Mouse (Mus musculus) small intestine, adult 2 months (tissue): ENCODE measurements around the gene Tmem260. TPM values are rescaled to one million over a fixed set of nuclear protein-coding genes. Genes with fewer than 3 reads are reported as not detected.

Experiments
- H3K27ac ChIP-seq: fragments of 200-500 bp; 2 replicates; pipeline ENCODE4 v1.5.1; 2012; ENCODE audit warnings: low read depth, low read length, control low read depth, inconsistent platforms; ENCODE audit not compliant: insufficient read depth
- H3K27me3 ChIP-seq: fragments of 200-500 bp; 2 replicates; pipeline ENCODE4 v1.6.1; 2012; ENCODE audit warnings: mild to moderate bottlenecking, moderate library complexity, low read length, inconsistent platforms; ENCODE audit not compliant: control insufficient read depth, insufficient read depth
- H3K36me3 ChIP-seq: fragments of 200-500 bp; 2 replicates; pipeline ENCODE4 v1.6.1; 2012; ENCODE audit warnings: mild to moderate bottlenecking, low read length, control low read depth, inconsistent platforms; ENCODE audit not compliant: control insufficient read depth, insufficient read depth
- H3K4me1 ChIP-seq: fragments of 200-500 bp; 2 replicates; pipeline ENCODE4 v1.6.1; 2012; ENCODE audit warnings: low read length, inconsistent platforms, mixed read lengths; ENCODE audit not compliant: control insufficient read depth, insufficient read depth, insufficient read length
- H3K4me3 ChIP-seq: fragments of 200-500 bp; 2 replicates; pipeline ENCODE4 v1.5.1; 2012; ENCODE audit warnings: low read depth, mild to moderate bottlenecking, control low read depth, inconsistent platforms, low read length, moderate library complexity
- CTCF ChIP-seq: fragments of 200-500 bp; IDR thresholded peaks from 2 replicates; pipeline ENCODE4 v1.5.1; 2012; ENCODE audit warnings: low read depth, mild to moderate bottlenecking, control low read depth, inconsistent platforms, low read length, moderate library complexity, mixed read lengths; ENCODE audit not compliant: insufficient replicate concordance, insufficient read length; ENCODE audit errors: extremely low read depth
- POLR2A ChIP-seq: fragments of 200-500 bp; IDR thresholded peaks from 2 replicates; pipeline ENCODE4 v1.6.1; 2012; ENCODE audit warnings: low read depth, mild to moderate bottlenecking, control low read depth, inconsistent platforms, low read length, moderate library complexity
- WGBS: fragments of 180-500 bp; shearing (Covaris S2); methylation state at CpG from one replicate; pipeline ENCODE4 v1.1.7; 2018; 5-methylcytosine and 5-hydroxymethylcytosine counted together
- polyA plus RNA-seq: library from polyadenylated mRNA; depleted of rRNA; stranded (reverse); fragments of >200 nt; gene quantifications from 2 replicates; pipeline ENCODE4 v1.2.3, GENCODE M21; 2012

The Tmem260 gene
- polyA plus RNA-seq, 1 experiment, result 11.3 TPM

DNA sequence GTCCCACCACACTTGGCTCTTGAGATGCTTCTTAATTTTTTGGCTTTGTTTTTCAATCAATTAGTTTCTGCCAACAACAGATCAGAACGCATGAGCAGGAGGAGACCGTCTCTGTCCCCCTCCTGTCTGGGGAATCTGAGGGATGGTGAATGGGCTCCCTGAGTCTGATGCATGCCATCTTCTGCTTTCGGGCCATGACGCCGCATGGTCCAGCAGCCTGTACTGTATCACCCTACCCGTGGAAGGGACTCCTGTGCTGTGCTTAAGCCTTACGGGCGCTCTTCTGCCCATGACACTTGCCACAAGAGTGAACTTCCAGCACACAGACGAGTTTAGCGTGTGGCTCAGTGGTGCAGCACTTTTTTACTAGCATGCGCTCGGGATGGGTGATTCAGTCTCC, 59.7 kb downstream of the Tmem260 start:
- no peaks in the 10 kb centered on the region for H3K27me3 ChIP-seq
- no peak overlapping the region for H3K4me3 ChIP-seq
- no peak for TF ChIP-seq CTCF
- TF ChIP-seq POLR2A, result no peak
- no peak overlapping the region for H3K27ac ChIP-seq
- H3K36me3 ChIP-seq, result peaks cover 13% of the 10 kb centered on the region
- no peaks in the 10 kb centered on the region for H3K4me1 ChIP-seq
- 96% methylated on average over 12 of the region's 12 CpGs for WGBS

DNA sequence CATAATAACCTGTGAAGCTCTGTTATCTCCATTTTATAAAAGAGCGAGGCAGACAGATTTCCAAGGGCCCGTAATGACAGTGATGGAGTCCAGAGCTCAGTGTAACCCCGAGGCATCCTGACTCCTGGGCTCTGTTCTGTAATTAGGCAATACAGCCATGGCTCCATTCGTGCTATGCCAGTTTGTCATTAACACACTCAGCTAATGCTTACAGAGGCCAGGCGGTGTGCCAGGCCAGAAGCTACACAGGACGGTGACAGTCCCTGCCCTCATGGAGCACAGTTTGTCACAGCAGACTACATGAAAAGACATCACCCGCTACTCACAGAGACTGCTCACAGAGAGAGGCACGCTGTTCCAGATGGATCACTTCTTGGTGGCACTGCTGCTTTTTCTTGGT, 61.5 kb downstream of the Tmem260 start:
- H3K27me3 ChIP-seq, result no peaks in the 10 kb centered on the region
- H3K27ac ChIP-seq, result no peak overlapping the region
- no peak for TF ChIP-seq POLR2A
- no peak for TF ChIP-seq CTCF
- H3K4me1 ChIP-seq, result no peaks in the 10 kb centered on the region
- H3K4me3 ChIP-seq, result no peak overlapping the region
- peaks cover 19% of the 10 kb centered on the region for H3K36me3 ChIP-seq
- 89% methylated on average over 8 of the region's 8 CpGs for WGBS

DNA sequence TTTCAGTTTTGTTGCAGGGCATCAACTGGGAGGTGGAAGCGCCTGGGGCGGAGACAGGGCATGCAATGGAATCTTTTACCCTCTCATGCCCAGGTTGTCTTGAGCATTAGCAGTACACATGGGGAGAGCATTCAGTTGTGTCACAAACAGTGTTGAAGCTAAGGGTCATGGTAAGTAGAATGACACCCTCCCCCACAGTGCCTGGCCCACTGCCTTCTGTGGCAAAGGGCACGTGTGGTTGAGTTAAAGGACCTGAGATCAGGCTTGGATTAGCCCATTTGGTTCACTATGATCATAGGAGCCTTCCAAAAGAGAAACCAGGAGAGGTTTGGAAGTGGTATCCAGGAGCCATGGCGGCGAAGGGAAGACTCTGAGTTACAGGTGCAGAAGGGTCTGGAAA, 63.2 kb downstream of the Tmem260 start:
- no peaks in the 10 kb centered on the region for H3K4me1 ChIP-seq
- no peak overlapping the region for H3K4me3 ChIP-seq
- no peaks in the 10 kb centered on the region for H3K27me3 ChIP-seq
- 91% methylated on average over 5 of the region's 5 CpGs for WGBS
- H3K36me3 ChIP-seq, result peaks cover 28% of the 10 kb centered on the region
- H3K27ac ChIP-seq, result no peak overlapping the region
- TF ChIP-seq POLR2A (no peak), CTCF (no peak)

DNA sequence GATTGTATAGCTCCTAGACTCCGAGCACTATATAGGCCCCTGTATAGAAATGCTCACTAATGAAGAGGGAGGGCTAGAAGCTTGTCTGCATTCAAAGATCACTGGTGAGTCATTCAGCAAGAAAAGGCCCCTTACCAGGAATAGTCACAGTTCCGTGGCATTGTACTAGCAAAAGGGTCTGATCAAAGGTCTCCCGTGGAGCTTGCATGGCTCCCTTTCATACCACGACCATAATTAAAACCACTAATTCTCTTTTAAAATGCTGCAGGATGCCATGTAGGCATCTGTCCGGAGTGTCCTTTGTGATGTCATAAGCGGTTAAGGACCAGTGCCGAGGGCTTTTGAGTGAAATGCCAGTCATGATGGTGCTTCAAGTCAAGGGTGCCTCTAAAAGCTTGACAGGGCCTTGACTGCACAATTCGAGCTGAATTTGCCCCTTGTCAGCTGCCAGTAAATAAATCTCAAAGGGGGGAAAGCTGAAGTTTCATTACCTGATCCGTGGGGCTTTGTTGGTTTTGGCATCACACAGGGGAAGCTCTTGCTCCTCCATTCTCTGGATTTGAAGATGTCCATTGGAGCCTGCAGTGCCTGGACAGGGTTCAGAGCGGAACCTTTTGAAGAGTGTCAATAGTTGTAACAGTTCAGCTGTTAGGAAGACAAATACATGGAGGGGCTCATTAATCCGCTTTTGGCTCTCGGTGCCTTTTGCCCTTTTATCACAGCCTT, 67.3 kb downstream of the Tmem260 start:
- H3K4me1 ChIP-seq, result no peaks in the 10 kb centered on the region
- H3K27ac ChIP-seq, result no peak overlapping the region
- no peaks in the 10 kb centered on the region for H3K27me3 ChIP-seq
- no peak overlapping the region for H3K4me3 ChIP-seq
- WGBS, result 87% methylated on average over 12 of the region's 12 CpGs
- peaks cover 20% of the 10 kb centered on the region for H3K36me3 ChIP-seq
- TF ChIP-seq CTCF (no peak), POLR2A (no peak)

DNA sequence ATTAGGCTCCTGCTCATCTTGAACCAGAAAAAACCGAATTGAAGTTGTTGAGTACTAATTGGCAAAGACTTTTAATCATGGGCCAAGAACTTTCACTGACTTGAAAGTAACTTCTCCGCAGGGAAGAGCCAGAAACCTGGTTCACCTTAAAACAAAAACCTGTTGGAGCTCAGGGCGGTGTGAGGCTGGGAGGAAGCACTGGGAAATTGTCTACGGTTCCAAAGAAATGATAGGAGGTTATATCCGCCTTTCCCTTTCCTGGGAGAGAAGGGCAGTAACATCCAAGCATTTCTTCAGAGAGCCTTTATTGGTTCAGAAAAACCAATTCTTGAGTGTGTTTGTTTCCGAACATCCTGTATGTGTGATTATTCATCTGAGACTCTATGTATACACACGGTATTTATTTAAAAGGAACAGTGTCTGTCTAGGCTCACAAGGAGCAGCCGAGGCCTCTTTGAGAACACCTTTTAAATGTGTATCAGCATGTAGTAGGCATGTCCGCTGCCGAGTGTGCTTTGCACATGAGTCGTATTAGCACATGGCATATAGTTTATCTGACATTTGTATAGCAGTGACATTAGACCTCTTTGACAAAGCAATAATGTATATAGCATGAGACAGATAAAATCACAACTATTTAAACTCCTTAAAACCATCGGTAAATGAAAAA, 68.0 kb downstream of the Tmem260 start:
- Histone ChIP-seq H3K27me3 (no peaks in the 10 kb centered on the region), H3K27ac (no peak overlapping the region), H3K36me3 (peaks cover 18% of the 10 kb centered on the region), H3K4me1 (no peaks in the 10 kb centered on the region), H3K4me3 (no peak overlapping the region)
- WGBS, result 89% methylated on average over 12 of the region's 12 CpGs
- TF ChIP-seq POLR2A (no peak), CTCF (no peak)

DNA sequence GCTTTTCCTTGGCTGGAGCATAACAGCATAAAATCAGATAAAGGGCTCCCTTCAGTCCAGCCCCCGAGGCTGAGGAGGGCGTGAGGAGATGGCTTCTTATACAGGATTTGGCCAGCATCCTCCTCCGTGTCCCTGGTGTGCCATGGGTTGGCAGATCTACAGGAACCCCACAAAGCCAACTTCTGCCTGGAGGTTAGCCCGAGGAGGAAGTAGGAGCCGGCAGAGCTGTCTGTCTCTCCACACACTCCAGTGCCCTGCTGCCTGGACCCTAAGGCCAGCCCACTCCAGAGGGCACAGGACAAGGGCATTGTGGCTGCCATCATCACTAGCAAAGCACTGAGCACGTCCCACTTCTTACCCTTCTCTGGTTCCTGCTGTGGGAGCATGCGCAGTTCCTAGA, 68.7 kb downstream of the Tmem260 start:
- no peak for TF ChIP-seq CTCF
- WGBS, result 77% methylated on average over 7 of the region's 7 CpGs

DNA sequence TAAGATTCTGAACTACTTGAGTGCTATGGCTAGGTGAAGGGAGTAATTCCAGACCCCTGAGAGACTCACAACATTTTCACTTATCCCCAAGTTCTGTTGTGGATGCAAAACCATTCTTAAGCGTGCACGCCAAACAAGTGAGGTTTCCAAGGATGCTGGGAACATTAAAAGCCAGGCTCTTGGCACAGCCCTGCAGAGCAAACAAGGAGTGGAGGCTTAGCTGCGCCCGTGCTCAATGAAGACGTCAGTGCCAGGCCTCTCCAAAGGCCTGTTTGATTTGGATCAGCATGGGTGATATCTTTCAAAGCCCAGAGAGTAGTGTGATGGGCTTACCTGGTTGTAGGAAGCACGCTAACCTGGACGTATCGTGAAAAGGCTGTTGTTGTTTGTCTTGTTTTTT, 69.6 kb downstream of the Tmem260 start:
- H3K27ac ChIP-seq, result no peak overlapping the region
- 82% methylated on average over 8 of the region's 8 CpGs for WGBS
- H3K4me1 ChIP-seq, result no peaks in the 10 kb centered on the region
- peaks cover 14% of the 10 kb centered on the region for H3K36me3 ChIP-seq
- H3K4me3 ChIP-seq, result no peak overlapping the region
- H3K27me3 ChIP-seq, result no peaks in the 10 kb centered on the region
- TF ChIP-seq POLR2A (no peak), CTCF (no peak)

More for the DNA sequence above, 68.7 kb downstream of the Tmem260 start:
- Histone ChIP-seq H3K4me3 (no peak overlapping the region), H3K36me3 (peaks cover 16% of the 10 kb centered on the region), H3K4me1 (no peaks in the 10 kb centered on the region), H3K27ac (no peak overlapping the region), H3K27me3 (no peaks in the 10 kb centered on the region)
